Mouse (Mus musculus): Measurements from ENCODE around the gene Bdp1.

The Bdp1 gene

DNA sequence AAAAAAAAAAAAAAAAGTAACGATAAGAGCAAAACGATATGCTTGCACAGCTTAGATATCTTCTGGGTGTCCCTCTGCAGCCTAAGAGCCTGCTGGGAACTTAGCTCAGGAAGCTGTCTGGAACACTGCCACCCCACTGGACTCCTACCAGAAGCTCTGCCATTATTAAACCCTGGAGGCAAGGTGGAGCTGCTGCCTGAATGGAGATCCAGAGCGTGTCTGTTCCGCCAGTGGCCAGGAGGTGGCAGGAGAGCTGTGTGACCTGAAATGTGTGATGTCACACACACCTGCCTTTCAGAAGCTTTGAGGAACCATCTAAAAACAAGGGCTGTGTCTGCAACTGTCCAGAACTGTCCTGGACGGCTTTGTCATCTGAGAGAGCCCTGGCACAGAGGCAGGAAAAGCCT, 102.1 kb downstream of the Bdp1 start:
- peak; percentile 76 for DNase-seq (ENCODE audit: low read depth, low spot score)

GRCm38 (mm10) chr13:99999078-99999477, 104.8 kb downstream of the Bdp1 start:
- DNase-seq (ENCODE audit: low read depth, low spot score), result no peak

GRCm38 (mm10) chr13:99998099-99998498, 105.8 kb downstream of the Bdp1 start:
- DNase-seq (ENCODE audit: low read depth, low spot score), result no peak

DNA sequence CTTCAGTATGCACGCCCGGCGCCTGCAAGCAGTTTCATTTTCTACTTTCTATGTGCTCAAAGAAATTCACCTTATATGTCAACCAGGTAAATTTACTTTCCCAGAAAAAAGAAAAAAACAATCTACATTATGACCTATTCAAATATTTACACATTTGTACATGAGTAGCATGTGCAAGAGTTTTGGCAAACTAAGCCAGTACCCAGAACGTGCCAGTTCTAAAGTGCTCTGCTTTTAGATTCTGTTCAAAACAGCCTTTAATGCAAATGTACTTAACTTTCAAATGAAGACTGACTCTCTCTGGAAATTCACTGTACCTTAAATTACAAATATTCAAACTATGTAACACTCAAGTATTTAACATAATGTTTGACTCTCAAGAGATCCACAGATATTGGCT, 114.3 kb downstream of the Bdp1 start:
- no peak for DNase-seq (ENCODE audit: low read depth, low spot score)

DNA sequence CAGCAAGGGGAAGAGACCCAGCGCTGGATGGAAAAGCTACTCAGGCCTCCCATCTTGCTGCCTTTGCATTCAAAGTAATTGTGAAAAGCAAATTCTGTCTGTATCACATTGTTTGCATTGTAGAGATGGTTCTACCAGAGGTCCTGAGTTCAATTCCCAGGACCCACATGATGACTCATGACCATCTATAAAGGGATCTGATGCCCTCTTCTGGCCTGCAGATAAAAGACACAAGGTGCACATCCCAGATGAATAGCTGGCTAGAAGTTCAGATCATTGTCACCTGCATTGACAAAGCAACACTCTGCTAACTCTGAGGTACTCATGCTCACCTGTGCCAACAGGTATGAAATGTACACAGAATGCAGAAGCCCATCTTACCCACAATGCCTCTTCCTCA, 120.5 kb downstream of the Bdp1 start:
- no peak for DNase-seq (ENCODE audit: low read depth, low spot score)

DNA sequence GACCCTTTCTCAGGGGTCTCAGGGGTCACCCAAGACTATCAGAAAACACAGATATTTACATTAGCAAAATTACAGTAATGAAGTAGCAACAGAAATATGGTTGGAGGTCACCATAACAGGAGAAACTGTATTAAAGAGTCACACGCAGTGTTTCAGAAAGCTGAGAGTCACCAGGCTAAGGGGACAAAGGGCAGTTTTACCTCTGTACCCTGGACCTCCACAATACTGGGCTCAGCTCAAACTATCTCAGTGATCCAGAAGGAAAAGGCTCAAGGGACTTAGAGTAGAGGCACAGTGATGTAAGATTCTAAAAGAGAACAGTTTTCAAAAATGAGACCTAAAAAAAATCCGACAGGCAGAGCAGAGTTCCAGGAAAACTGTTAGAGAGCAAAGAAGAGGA, 124.5 kb downstream of the Bdp1 start:
- DNase-seq (ENCODE audit: low read depth, low spot score), result no peak

- no peak for DNase-seq (ENCODE audit: low read depth, low spot score)
These were observed 133.8 kb downstream of the Bdp1 start for GRCm38 (mm10) chr13:99970089-99970488.
